Mouse (Mus musculus): Measurements from ENCODE around the gene Gm11042.

Gene Gm11042

DNA sequence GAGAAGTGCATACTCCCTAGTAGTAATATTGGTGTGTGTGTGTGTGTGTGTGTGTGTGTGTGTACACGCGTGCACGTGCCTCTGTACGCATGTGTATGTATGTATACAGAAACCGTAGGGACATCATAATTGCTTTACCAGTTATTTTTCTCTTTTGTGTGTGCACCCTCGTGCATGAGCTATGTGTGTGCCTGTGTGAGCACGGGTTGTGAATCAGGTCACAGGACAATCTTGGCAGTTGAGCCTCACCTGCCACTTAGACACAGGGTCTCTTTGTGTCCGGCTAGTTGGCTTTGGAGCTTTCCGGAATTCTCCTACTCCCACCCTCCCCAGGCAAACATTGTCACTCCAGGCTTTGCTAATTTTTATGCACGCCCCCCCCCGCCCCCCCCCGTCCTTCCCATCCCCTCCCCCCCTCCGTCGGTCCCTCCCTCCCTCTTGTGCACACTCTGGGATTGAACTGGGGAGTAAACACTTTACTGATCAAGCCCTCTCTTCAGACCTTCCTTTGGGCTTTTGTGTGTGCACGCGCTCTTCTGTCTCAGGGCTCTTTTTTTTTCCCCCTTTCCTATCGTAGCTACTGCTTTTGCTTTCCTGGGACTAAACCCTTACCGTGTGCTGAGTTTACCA, at the start of gene Gm11042:
Gene Gm11042 (minus strand): TSS at position 51 of the 630 bp plus-strand sequence.
- DNase-seq (ENCODE audit: low read depth, low spot score) = no peak

- DNase-seq (ENCODE audit: low read depth, low spot score) = no peak
Measured at GRCm38 (mm10) chr12:74364477-74364876, 48.3 kb upstream of the Gm11042 start.

- DNase-seq (ENCODE audit: low read depth, low spot score) = no peak
Measured at GRCm38 (mm10) chr12:74363076-74363475, 46.9 kb upstream of the Gm11042 start.

DNA sequence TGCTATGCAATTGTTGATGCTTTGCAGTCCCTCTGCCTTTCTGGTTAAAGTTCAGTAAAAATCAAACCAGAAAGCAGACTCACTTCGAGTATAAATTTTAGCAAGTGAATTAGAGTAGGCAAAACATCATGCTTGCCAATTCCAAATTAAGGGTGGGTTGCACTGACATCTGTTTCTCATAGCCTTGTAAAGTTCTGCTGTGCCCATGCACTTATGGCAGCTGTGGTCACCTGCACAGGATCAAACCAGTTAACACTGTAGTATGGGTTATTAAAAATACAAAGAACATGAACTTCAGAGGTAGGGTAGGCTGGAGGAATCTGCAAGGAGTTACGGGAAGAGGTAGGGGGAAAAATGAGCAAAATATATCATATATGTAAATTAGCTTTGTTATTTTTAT, 46.3 kb upstream of the Gm11042 start:
- DNase-seq (ENCODE audit: low read depth, low spot score) = no peak

GRCm38 (mm10) chr12:74359791-74360190, 43.6 kb upstream of the Gm11042 start:
- no peak for DNase-seq (ENCODE audit: low read depth, low spot score)

DNA sequence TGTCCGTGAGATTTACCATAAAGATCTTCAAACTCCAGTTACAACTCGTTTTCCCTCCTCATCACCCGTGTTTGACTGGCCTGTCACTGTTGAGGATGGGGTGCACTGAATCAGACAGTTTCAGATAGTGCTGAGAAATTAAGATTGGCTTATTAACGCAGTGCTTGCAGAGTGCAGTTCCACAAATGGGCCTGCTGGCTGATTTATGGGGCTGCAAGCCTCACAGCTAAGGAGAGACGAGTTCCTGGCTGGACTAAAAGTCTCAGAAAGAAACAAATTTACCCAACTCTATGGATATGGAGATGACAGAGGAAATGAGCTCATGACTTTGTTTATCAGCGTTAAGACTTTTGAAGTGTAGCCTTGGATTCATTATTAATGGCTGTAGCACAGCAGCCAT, 41.6 kb upstream of the Gm11042 start:
- DNase-seq (ENCODE audit: low read depth, low spot score) = no peak

DNA sequence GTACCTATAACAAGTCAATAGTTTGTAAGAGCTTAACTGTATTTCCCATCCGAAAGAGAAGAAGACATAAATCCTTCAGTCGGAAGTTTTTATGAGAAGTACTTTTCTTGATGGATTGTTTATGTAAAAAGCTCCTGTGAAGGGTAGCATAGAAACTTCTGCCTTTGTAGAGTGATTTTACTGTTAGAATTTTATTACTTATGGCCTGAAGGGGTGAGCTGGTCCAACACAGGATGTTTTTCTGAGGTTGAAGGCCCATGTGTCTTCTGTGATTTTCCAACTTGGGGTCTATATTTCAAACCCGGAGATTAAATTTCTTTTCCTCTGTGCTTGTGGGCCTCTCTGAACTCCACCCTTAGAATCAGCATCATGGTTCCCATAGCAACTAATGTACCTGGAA, 26.5 kb upstream of the Gm11042 start:
- DNase-seq (ENCODE audit: low read depth, low spot score) = no peak

GRCm38 (mm10) chr12:74340070-74340469, 23.9 kb upstream of the Gm11042 start:
- DNase-seq (ENCODE audit: low read depth, low spot score) = no peak

DNA sequence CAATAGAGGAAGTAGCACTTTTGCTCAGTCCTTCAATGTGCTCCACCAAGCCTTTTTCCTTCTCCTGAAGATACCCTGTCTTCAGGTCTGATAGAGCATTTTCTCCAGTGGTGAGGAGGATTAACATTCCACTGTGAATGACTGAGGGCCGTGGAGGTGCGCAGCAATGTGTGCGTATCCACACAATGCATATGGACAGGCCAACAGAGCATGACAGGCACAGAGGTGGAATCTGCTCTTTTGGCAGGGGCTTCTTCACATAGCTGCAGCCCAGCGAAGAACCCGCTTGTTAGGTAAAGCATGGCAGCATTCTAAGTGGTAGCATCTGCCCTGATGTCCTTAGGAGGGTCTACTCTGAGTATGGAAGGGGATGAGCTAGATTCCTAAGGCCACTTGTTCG, 17.5 kb upstream of the Gm11042 start:
- no peak for DNase-seq (ENCODE audit: low read depth, low spot score)

DNA sequence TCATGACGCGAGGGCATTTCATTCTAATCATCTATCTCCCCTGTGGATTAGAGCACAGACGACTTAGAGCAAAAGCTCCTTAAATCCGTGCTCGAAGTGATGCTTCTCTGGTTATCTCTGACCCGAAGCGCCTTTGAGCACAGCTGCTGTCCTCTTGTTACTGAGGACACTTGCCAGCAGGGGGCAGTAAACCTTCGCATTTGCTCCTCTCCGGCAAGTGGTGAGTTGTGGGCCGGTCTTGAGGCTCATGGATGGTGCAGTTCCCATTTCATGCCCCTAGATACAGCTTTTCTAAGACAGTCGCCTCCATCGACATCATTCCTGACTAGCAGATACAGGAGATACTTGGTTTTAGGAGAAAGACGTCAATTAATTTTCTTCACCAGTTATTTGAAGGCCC, 16.8 kb upstream of the Gm11042 start:
- DNase-seq (ENCODE audit: low read depth, low spot score) = peak; percentile 83

GRCm38 (mm10) chr12:74329759-74330158, 13.6 kb upstream of the Gm11042 start:
- no peak for DNase-seq (ENCODE audit: low read depth, low spot score)

GRCm38 (mm10) chr12:74326644-74327043, 10.4 kb upstream of the Gm11042 start:
- DNase-seq (ENCODE audit: low read depth, low spot score) = no peak

DNA sequence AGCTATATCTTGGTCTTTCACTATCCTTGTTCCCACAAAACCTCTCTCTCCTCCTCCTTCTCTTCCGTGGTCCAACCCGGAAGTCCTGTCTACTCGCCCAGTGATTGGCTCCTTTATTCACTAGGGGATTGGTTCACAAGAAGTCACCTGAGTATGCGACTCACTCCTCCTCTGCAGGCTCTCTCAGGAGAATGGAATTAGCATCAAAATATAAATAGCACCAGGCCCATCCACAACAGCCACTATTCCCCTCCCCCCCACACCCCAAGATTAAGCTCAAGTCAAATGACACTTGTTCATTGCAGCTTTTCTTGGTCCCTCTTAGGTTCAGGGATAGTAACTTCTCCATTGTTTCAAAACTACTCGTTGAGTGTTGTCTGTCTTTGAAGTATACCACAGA, 5.8 kb upstream of the Gm11042 start:
- peak; percentile 82 for DNase-seq (ENCODE audit: low read depth, low spot score)

GRCm38 (mm10) chr12:74320318-74320717, 4.1 kb upstream of the Gm11042 start:
- peak; percentile 76 for DNase-seq (ENCODE audit: low read depth, low spot score)

GRCm38 (mm10) chr12:74316989-74317759, 980 bp upstream of the Gm11042 start:
- peak; percentile 94 for DNase-seq (ENCODE audit: low read depth, low spot score)

DNA sequence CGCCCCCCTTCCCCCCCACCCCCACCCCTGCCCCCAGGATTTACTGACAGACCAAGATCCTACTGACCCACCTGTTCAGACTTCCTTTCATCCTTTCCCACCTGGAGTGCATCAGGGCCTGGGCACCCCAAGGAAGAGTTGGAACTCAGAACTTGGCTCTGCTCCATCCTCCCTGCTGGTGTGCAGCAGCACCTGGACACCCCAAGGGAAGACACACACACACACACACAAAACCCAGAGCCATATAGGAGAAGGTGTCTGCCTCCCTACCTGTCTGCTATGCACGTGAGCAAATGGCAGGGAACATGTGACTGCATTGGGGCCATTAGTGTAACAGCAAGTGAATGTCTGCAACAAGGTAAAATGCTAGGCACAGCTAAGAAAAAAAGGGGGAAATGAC, 973 bp downstream of the Gm11042 start:
- no peak for DNase-seq (ENCODE audit: low read depth, low spot score)

DNA sequence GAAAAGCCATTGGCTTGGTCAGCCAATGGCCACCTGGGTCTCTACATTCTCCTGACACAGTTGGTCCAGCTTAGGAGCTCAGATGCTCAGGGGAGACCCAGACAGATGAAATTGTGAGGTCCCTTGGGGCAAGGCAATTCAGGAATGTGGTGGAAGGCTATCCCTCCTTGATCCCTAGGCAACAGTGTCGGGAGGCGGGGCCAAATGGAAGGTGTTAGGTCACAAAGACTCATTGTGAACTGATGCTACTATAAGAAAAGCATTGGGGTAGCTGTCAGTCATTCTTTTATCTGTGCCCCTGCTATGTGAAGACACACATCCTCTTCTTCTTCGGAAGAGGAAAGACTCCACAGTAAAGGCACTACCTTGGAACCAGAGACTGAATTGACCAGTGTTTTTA, 3.6 kb downstream of the Gm11042 start:
- DNase-seq (ENCODE audit: low read depth, low spot score) = no peak

DNA sequence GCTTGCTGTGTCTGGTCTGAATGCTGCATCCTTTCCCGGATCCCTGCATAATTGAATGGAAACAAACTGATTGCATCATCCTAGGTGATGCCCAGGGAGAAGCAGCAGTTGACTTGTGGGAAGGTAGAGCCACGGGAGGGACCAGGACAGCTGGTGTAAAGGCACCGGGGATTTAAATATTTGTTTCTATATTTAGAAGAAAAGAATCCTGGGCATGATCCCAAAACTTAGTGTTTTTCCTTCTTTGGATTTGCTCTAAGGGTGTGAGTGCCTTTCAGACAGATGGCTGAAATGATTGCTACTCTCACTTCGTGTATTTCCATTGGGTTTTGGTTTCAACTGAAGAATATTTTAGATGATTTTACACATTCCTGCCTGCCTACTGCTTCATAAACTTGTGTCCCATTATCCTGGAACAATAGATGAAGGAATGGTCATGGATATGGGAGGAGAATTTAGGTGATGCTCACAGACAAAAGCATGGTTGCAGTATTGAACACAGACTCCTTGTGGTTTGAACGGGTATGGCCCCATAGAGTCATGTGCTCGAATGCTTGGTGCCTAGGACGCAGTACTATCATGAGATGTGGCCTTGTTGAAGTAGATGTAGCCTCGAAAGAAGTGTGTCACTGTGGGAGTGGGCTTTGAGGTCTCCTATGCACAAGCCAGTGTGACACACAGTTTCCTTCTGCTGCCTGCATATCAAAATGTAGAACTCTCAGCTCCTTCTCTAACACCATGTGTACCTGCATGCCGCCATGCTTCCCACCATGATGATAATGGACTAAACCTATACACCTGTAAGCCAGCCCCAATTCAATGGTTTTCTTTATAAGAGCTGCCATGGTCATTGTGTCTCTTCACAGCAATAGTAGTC, 12.5 kb downstream of the Gm11042 start:
- DNase-seq (ENCODE audit: low read depth, low spot score) = no peak

DNA sequence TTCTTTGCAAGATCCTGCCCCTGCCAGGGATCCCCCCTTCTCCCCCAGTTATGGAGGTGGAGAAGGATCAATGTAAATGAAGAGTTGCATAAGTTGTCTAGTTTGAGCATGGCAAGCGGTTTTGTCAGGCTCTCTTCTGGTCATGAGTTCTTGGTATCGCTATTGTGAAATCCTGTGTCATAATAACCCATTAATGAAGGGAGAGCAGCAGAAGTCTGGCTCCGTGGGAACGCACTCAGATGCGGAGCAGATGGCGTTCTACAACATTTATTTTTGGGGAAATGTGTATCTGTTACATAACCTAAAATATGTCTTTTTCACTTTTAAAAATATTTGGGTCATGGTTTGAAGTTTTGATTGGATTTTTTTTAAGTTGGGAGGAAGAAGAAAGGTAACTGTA, 14.6 kb downstream of the Gm11042 start:
- DNase-seq (ENCODE audit: low read depth, low spot score) = no peak

DNA sequence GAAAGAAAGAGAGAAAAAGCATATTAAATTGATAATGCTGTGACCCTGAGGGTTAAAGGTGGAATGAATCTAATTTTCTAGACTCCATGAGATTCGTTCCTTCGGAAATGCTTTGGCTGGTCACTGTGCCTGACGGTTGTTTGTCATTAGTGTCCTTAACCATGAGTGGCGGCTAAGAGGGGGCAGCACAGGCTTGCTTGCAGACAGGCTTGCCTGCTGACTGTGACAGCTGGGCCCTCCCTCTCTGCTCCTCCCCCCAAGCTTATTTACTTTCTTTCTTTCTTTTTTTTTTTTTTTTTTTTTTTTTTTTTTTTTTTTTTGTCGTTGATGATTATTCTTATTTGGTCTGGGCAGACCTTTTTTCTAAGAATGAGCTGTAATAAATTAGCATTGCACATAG, 19.8 kb downstream of the Gm11042 start:
- no peak for DNase-seq (ENCODE audit: low read depth, low spot score)

DNA sequence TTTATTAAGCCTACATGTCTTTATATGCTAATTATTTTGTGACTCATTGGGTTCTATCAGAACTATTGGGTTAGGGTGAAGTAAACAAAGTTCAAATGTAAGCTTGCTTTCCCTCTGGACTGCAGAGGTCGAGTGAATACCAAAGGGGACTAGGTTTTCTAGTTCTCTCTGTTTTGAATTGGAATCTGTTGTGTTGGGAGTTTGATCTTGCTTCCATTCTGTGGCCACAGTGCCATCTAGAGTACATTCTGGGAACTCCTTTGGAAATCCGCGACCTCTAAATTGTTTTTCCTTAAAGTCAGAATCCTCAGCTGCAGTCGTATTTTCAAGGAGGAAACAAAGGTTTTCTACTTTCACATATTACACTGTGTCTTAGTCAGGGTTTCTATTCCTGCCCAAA, 22.6 kb downstream of the Gm11042 start:
- DNase-seq (ENCODE audit: low read depth, low spot score) = peak; percentile 62

- DNase-seq (ENCODE audit: low read depth, low spot score) = no peak
Measured at GRCm38 (mm10) chr12:74290983-74291382, 25.2 kb downstream of the Gm11042 start.

Measured in ZHBTc4 (cell line).